ENCODE assay signal across 9 mouse cellular contexts in the genomic region with DNA sequence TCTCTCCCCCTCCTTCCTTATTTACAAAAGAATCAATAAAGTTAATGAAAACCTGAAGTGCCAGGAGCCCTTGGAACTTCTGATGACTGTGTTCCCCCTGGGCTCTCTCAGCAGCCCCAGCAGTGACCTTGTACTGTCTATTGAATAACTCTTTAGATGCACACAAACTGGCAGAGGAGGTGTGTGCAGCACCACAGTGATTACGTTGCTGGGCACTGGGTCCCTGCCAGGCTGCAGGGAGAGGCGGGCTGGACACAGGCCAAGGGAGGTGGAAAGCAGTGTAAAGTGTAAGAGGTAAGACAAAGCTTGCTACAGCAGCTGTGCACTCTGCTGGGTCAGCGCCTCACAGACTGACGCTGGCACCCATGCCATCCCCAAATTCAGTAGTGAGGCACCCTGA.
DNase-seq lines count a peak whose midpoint lies in the region; ATAC-seq and TF ChIP-seq lines count a peak whose summit lies in the region.
"Had no signal": no experiment of that assay in that cellular context is flagged by ENCODE, and none has a peak within 500 bp of the region (broad histone marks: within the 10 kb centered on the region; RNA-seq: fewer than 3 reads in every experiment).

No protein-coding gene starts in this region.

- H3K4me2 ChIP-seq in intestine, embryonic 14.5 days (ENCODE audit: low read length) = no peak overlapping the region
- no peak overlapping the region for H3K4me2 ChIP-seq in intestine, postnatal 0 days (replicated peaks; ENCODE audit: low read depth)
- H3K4me2 ChIP-seq: limb, embryonic 15.5 days had no signal

- H3K4me1 ChIP-seq in intestine, embryonic 14.5 days (replicated peaks; ENCODE audit: control insufficient read depth, insufficient read depth, low read length) = peaks cover 5% of the 10 kb centered on the region; the same call in 1 of the 2 replicates
- H3K4me1 ChIP-seq in intestine, postnatal 0 days (replicated peaks; ENCODE audit: control insufficient read depth, insufficient read depth, low read length) = no peaks in the 10 kb centered on the region

- 68% methylated on average over 4 of the region's 4 CpGs for WGBS in intestine, embryonic 14.5 days
- 41% methylated on average over 4 of the region's 4 CpGs for WGBS in intestine, postnatal 0 days

- H3K4me3 ChIP-seq in intestine, embryonic 14.5 days (ENCODE audit: low read depth, low read length) = no peak overlapping the region
- no peak overlapping the region for H3K4me3 ChIP-seq in intestine, postnatal 0 days (ENCODE audit: low read depth, low read length)
- H3K4me3 ChIP-seq: limb, embryonic 15.5 days had no signal

- H3K27me3 ChIP-seq in intestine, embryonic 14.5 days (replicated peaks; ENCODE audit: control insufficient read depth, insufficient read depth, low read length) = no peaks in the 10 kb centered on the region
- no peaks in the 10 kb centered on the region for H3K27me3 ChIP-seq in intestine, postnatal 0 days (replicated peaks; ENCODE audit: control insufficient read depth, insufficient read depth, low read length)
- H3K27me3 ChIP-seq: limb, embryonic 15.5 days had no signal

- TF ChIP-seq CTCF in intestine, postnatal 0 days (IDR thresholded peaks at IDR 0.05; ENCODE audit: low read depth) = no peak

- no peak overlapping the region for H3K27ac ChIP-seq in intestine, embryonic 14.5 days (ENCODE audit: low read depth)
- no peak overlapping the region for H3K27ac ChIP-seq in intestine, postnatal 0 days (ENCODE audit: low read depth, low read length)
- H3K27ac ChIP-seq: limb, embryonic 15.5 days had no signal

- H3K9ac ChIP-seq in intestine, embryonic 14.5 days (ENCODE audit: low read length) = no peak overlapping the region
- H3K9ac ChIP-seq in intestine, postnatal 0 days (ENCODE audit: low read depth, low read length) = no peak overlapping the region
- H3K9ac ChIP-seq: limb, embryonic 15.5 days had no signal

- no peaks in the 10 kb centered on the region for H3K9me3 ChIP-seq in intestine, embryonic 14.5 days (ENCODE audit: control insufficient read depth, low read length)
- no peaks in the 10 kb centered on the region for H3K9me3 ChIP-seq in intestine, postnatal 0 days (ENCODE audit: control insufficient read depth)
- H3K9me3 ChIP-seq: limb, embryonic 15.5 days had no signal

- H3K36me3 ChIP-seq in intestine, embryonic 14.5 days (ENCODE audit: control insufficient read depth, insufficient read depth, low read length) = peaks cover 10% of the 10 kb centered on the region
- H3K36me3 ChIP-seq in intestine, postnatal 0 days (ENCODE audit: control insufficient read depth, insufficient read depth) = no peaks in the 10 kb centered on the region
- H3K36me3 ChIP-seq: limb, embryonic 15.5 days had no signal

- peak; percentile 72; the same call in 1 of the 2 replicates for ATAC-seq in intestine, embryonic 14.5 days (replicated peaks; ENCODE audit: low FRiP score, low TSS enrichment, low read depth)
- ATAC-seq in intestine, postnatal 0 days = no peak

- no peak for DNase-seq in intestine, embryonic 14.5 days (ENCODE audit: low spot score)
- DNase-seq in 3134 (ENCODE audit: extremely low read depth, insufficient read length, low spot score) (peak; percentile 78), NIH3T3 (ENCODE audit: low read depth) (peak; percentile 28)
- peak; percentile 77 to 82 for DNase-seq in kidney, postnatal 25 days
- DNase-seq in spleen, adult 12 weeks (ENCODE audit: low spot score) = no peak
- DNase-seq in spleen, postnatal 4 days (ENCODE audit: low spot score in 2 of 2) = no peak
- DNase-seq in layer of hippocampus, adult 9-11 months = no peak

Comparison
In these comparisons a context has a peak if more than half of its experiments do, and no peak if none do; other contexts are left out.
1. DNase-seq: peak in 3134 (single experiment), NIH3T3 (single experiment) and kidney, postnatal 25 days (2 of 2); none in intestine, embryonic 14.5 days (single experiment), spleen, adult 12 weeks (single experiment), spleen, postnatal 4 days (0 of 2) and layer of hippocampus, adult 9-11 months (single experiment).